Mouse (Mus musculus): ENCODE measurements around the gene Pou3f1. TPM values are rescaled to one million over a fixed set of nuclear protein-coding genes. Genes with fewer than 3 reads are reported as not detected.
"Not testable (repeated sequence)": the region's sequence is repeated elsewhere in the genome, so short reads cannot be mapped to it uniquely, and the experiment has no call there.

The Pou3f1 gene
- total RNA-seq, 2 experiments from 2014 or later: 0.14 to 0.26 TPM

GRCm38 (mm10) chr4:124699791-124700190, 43.2 kb downstream of the Pou3f1 start:
- DNase-seq: peak; percentile 81
- peak overlapping the region; percentile 99 for H3K27ac ChIP-seq
- TF ChIP-seq CTCF (IDR thresholded peaks at IDR 0.05): no peak
- H3K4me3 ChIP-seq: peak overlapping the region; percentile 93
- intact Hi-C loops (cut with DNase I): loop anchor here (2.0 kb wide), 1 partner anchor 15 kb away; no protein-coding TSS in a partner anchor

GRCm38 (mm10) chr4:124700248-124700971, 43.8 kb downstream of the Pou3f1 start, which contains the start of gene Fhl3:
Gene Fhl3, plus strand, starts transcription at chr4:124700701.
- DNase-seq: peak; percentile 92
- H3K4me3 ChIP-seq: peak within 1 kb of the TSS; percentile 93
- intact Hi-C loops (cut with DNase I): loop anchor here (2.0 kb wide), 1 partner anchor 16 kb away; no protein-coding TSS in a partner anchor
- H3K27ac ChIP-seq: peak within 1 kb of the TSS; percentile 99
- TF ChIP-seq CTCF (IDR thresholded peaks at IDR 0.05): peak; percentile 15; the same call in 1 of the 2 replicates

- peak overlapping the region; percentile 93 for H3K4me3 ChIP-seq
- no peak for TF ChIP-seq CTCF (IDR thresholded peaks at IDR 0.05)
- peak overlapping the region; percentile 99 for H3K27ac ChIP-seq
- peak; percentile 83 for DNase-seq
- intact Hi-C loops (cut with DNase I): loop anchor here (2.0 kb wide), 1 partner anchor 16 kb away; no protein-coding TSS in a partner anchor
Measured at GRCm38 (mm10) chr4:124701052-124701845, 44.6 kb downstream of the Pou3f1 start.

GRCm38 (mm10) chr4:124701916-124702315, 45.3 kb downstream of the Pou3f1 start:
- intact Hi-C loops (cut with DNase I): loop anchor here (2.0 kb wide), 1 partner anchor 17 kb away; no protein-coding TSS in a partner anchor
- Histone ChIP-seq H3K27ac (peak overlapping the region; percentile 99), H3K4me3 (peak overlapping the region; percentile 93)
- peak; percentile 79 for DNase-seq
- no peak for TF ChIP-seq CTCF (IDR thresholded peaks at IDR 0.05)

GRCm38 (mm10) chr4:124703406-124703805, 46.8 kb downstream of the Pou3f1 start:
- intact Hi-C loops (cut with DNase I): no loop called here

GRCm38 (mm10) chr4:124703881-124704796, 47.5 kb downstream of the Pou3f1 start:
- intact Hi-C loops (cut with DNase I): no loop called here
- TF ChIP-seq CTCF (IDR thresholded peaks at IDR 0.05): no peak
- peak overlapping the region; percentile 93 for H3K4me3 ChIP-seq
- peak overlapping the region; percentile 99 for H3K27ac ChIP-seq
- DNase-seq: no peak

More at GRCm38 (mm10) chr4:124703406-124703805, 46.8 kb downstream of the Pou3f1 start:
- peak overlapping the region; percentile 99 for H3K27ac ChIP-seq
- no peak for TF ChIP-seq CTCF (IDR thresholded peaks at IDR 0.05)
- peak; percentile 83 for DNase-seq
- H3K4me3 ChIP-seq: peak overlapping the region; percentile 93

GRCm38 (mm10) chr4:124704797-124705474, 48.3 kb downstream of the Pou3f1 start:
- peak; percentile 59 for DNase-seq
- intact Hi-C loops (cut with DNase I): no loop called here
- Histone ChIP-seq H3K27ac (peak overlapping the region; percentile 99), H3K4me3 (peak overlapping the region; percentile 93)
- no peak for TF ChIP-seq CTCF (IDR thresholded peaks at IDR 0.05)

- TF ChIP-seq CTCF (IDR thresholded peaks at IDR 0.05): no peak
Measured at GRCm38 (mm10) chr4:124705661-124706269, 49.2 kb downstream of the Pou3f1 start.

GRCm38 (mm10) chr4:124707381-124708199, 51.0 kb downstream of the Pou3f1 start:
- peak; percentile 48 for DNase-seq
- H3K27ac ChIP-seq: peak overlapping the region; percentile 21; the same call in 1 of the 2 replicates
- H3K4me3 ChIP-seq; intact Hi-C loops (cut with DNase I): not testable (repeated sequence)

More at GRCm38 (mm10) chr4:124705661-124706269, 49.2 kb downstream of the Pou3f1 start:
- intact Hi-C loops (cut with DNase I): no loop called here
- Histone ChIP-seq H3K4me3 (peak overlapping the region; percentile 93), H3K27ac (peak overlapping the region; percentile 99)
- DNase-seq: peak; percentile 34

GRCm38 (mm10) chr4:124708200-124708517, 51.6 kb downstream of the Pou3f1 start:
- intact Hi-C loops (cut with DNase I); DNase-seq: not testable (repeated sequence)
- H3K27ac ChIP-seq: peak overlapping the region; percentile 90
- peak overlapping the region; percentile 58 for H3K4me3 ChIP-seq
